Mouse (Mus musculus) thymus, postnatal 36 days (tissue): ENCODE measurements around the gene Soga1.

Experiments used
- DNase-seq, 2 experiments: peaks; one replicate each; pipeline ENCODE4 v3.0.0; 2022; ENCODE audit warnings: mixed read lengths in 2 of 2

The Soga1 gene

GRCm38 (mm10) chr2:157079701-157080180 is 687 bp upstream of the Soga1 start:
- no peak for DNase-seq

DNA sequence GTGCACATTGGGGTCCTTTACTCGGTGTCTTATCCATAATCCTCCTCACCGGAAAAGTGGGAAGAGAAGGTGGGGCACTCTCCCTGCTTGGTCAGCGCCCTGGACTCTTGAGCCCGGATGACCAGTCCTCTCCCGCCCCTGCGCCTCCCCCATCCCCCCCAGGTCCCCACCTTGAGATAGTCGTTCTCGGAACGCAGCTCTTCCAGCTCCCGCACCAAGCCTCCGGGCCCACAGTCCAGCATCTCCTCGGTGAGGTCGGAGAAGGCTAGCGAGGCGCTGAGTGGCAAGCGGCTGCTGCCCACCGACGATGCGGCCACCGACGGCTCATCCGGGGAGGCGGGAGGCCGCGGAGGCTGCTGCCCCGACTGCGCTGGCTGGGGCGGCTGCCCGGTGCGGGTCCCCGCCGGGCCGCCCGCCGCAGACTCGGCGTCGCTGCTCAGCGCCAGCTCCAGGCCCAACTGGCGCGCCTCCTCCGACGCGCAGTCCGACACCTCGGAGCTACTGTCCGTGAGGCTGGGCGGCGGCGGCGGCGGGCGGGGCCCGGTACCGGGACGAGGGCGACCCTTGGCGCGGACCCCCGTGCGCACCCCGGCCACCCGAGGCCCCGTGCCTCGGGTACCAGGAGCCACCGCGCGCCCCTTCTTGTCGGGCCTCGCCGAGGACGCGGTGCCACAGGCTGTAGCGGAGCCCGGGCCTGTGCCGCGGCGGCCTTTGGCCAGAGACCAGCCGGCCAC is 828 bp downstream of the Soga1 start:
- DNase-seq, result no peak

DNA sequence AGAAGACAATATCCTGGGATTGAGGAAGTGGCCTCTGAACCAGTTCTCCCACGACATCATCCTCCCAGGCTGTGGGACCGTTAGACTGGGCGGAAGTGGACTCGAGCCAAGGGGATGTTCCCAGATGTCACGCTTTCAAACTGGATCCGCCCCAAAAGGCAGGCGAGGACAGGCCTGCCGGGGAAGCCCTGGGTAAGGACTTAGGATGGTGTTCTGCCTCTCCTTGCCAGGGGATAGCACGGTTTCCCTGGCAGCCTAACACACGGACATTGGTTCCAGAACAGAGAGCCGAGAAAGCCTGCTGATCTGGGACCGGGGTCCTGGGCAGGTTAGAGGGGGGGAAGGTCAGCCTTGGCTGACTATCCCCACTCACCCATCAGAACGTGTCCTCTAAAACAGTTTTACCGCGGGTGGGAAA is 1.4 kb downstream of the Soga1 start:
- no peak for DNase-seq

- DNase-seq, result no peak
These were observed 1.9 kb downstream of the Soga1 start for GRCm38 (mm10) chr2:157077160-157077559.

GRCm38 (mm10) chr2:157076585-157076984 is 2.5 kb downstream of the Soga1 start:
- DNase-seq, result no peak

- DNase-seq, result no peak
These were observed 3.4 kb downstream of the Soga1 start for GRCm38 (mm10) chr2:157075685-157076084.

- DNase-seq, result no peak
These were observed 3.8 kb downstream of the Soga1 start for GRCm38 (mm10) chr2:157075226-157075625.

- DNase-seq, result no peak
These were observed 4.3 kb downstream of the Soga1 start for GRCm38 (mm10) chr2:157074772-157075171.

- DNase-seq, result no peak
These were observed 4.8 kb downstream of the Soga1 start for GRCm38 (mm10) chr2:157074186-157074724.

- no peak for DNase-seq
These were observed 5.5 kb downstream of the Soga1 start for GRCm38 (mm10) chr2:157073378-157074052.

DNA sequence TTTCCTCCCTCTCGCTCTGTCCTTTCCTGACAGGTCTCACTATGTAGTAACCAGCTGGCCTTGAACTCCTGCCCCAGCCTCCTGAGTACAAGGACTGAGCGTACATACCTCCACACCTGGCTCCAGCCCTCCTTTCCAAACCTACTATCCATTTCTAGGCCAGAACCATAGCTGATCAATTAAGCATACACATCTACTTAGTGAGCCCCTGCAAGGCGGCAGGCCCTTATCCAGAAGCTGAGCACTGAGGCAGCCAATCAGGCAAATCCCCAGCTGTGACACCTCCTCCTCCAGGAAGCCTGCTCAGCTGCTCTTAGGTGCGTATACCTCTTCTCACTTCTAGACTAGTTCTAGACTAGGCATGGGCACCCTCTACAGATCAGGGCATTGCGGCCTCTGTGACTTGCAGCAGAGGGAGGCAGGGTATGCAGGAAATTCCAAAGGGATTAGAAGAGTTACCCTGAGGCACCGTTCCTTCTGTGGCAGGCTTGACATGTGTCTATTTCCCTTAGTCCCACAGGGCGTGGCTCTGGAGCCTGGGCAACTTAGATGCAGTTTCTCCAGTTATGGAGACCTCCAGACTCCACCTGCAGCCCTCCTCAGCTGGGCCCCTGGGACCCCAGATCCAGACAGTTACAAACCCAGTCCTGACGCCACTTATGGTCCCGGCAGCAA is 6.6 kb downstream of the Soga1 start:
- no peak for DNase-seq

- DNase-seq, result peak in 1 of 2 experiments; percentile 24
These were observed 7.5 kb downstream of the Soga1 start for GRCm38 (mm10) chr2:157071556-157071955.

- no peak for DNase-seq
These were observed 8.7 kb downstream of the Soga1 start for GRCm38 (mm10) chr2:157070365-157070764.

- no peak for DNase-seq
These were observed 9.2 kb downstream of the Soga1 start for GRCm38 (mm10) chr2:157069755-157070315.

DNA sequence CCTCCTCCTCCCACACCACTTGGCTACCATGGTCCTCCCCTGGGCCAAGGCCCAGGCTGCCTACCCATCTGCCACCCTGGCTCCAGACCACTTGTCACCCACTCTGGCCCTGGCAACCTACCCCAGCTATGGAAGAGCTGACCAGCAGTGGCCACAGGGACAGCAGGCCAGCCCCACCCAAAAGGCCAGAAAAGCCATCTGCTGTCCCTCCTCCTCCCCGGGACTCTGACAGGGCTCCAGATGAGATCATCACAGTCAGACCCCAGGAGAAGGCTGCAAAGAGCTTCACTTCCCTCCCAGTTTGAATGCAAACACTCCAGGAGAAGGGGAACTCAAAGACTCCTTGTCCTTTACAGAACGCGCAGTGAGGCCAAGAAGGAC is 9.7 kb downstream of the Soga1 start:
- DNase-seq, result no peak

- DNase-seq, result no peak
These were observed 10.2 kb downstream of the Soga1 start for GRCm38 (mm10) chr2:157068701-157069354.

- DNase-seq, result no peak
These were observed 12.2 kb downstream of the Soga1 start for GRCm38 (mm10) chr2:157066731-157067430.

DNA sequence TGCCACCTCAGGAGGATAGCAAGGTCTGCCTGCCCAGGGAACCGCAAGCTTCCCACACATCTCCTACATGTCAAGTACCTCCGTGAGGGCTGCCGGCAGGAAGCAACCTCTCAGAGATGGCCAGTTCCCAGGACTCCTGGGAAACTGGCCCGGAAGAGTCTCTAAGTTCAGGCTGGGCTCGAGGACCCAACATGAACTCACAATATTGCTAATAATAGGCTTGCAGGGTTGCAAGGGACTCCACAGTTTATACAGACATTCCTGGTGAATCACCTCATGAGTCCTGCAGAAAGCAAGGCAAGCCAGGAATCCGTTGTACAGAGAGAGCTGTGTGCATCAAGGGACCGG is 13.2 kb downstream of the Soga1 start:
- DNase-seq, result no peak

- DNase-seq, result no peak
These were observed 13.8 kb downstream of the Soga1 start for GRCm38 (mm10) chr2:157064978-157065878.

DNA sequence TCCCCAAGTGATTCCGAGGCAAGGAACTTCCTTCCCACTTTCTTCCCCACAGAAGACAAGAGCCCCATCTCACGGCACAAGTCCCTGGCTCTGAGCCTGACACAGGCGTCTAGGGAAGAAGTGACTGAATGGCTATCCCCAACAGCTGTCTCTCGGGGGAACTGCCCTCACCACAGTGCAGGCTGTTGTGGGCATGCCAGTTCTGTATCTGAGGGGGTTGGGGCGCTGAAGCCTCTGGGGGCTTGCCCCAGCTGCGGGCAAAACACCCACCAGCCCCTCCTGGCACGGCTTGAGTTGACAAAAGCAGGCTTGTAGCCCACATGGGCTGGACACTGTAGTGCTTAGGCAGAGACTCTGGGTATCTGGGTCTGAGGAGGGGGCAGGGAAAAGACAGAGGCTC is 14.9 kb downstream of the Soga1 start:
- no peak for DNase-seq

DNA sequence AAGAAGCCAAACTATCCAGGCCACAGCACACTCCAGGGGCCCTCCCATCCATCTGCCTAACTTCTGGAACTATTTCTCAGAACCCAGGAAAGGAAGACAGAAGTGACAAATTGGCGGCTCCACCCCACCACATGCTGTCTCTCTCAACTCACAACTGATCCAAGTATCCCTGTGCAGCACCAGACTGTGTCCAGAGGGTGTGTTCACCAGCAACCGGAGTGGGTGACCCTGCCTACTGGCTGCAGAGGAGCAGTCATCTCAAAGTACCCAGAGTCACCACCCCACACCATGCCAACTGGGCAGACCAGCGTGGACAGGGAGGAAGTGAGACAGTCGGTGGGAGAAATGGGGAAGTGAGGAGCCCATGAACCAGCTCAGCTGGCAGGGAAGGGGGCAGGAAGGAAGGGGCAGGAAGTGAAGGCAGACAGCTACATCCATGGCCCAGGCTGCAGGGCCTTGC is 15.8 kb downstream of the Soga1 start:
- no peak for DNase-seq
